Mouse (Mus musculus): ENCODE measurements around the gene Pkig.

DNA sequence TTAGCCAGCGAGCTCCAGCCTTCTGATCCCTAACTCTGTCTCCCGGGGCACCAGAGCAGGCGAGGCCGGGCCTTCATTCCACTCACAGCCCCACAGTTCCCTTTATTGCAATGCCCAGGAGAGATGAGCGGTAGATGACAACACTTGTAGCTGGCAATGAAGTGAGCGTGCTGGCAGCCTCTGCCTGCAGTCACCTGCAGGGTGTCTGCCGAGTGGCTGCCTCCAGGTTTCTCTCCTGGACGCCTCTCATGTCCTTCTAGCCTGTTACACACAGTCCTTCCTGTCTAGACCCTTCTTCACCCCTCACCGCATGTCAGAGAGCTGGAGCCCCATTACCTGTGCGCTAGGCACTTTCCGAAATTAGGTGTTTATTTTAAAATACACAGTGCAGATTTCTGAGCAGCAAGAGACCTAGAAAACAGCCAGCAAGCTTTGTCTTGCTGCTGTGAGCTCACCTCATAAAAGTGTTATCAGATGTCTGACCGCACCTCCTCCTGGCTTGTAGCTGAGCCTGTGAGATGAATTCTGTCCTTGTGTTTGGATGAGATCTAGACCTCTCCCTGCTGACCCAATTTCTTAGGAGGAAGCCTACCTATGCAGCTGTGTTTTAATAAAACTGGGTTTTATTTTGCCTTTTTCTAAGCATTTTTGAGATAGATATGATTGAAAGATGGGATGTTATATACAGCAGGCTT lies 48.8 kb upstream of the Pkig start:
- TF ChIP-seq POLR2A (IDR thresholded peaks at IDR 0.05; ENCODE audit: borderline replicate concordance, insufficient read depth, low read length) (no peak), CTCF (IDR thresholded peaks at IDR 0.05; ENCODE audit: borderline replicate concordance, insufficient read depth, low read depth, low read length) (no peak; the same call in 1 of the 2 replicates)

Measured in cerebellum, adult 2 months (tissue).